Mouse (Mus musculus): ENCODE measurements around the gene Dusp7.

DNA sequence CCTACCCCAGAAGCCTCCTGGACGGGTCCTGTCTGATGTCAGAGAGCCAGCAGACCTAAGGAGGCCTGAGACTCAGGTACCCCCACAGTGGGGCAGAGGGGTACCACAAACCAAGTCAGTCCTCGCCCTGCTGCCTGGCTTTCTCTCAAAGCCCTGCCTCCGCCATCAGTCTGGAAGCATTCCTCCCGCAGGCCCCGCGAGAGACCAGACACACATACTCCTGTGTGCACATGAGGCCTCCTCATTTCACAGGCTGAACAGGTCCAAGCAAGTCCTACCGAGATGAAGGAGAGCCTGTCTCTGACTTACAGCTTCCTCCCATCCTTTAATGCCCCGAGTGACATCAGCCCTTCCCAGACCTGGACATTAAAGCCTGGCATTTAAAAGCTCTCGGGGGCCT lies 10.3 kb downstream of the Dusp7 start:
- TF ChIP-seq TAL1 (IDR thresholded peaks at IDR 0.05; ENCODE audit: low read length) (no peak), POLR2A (IDR thresholded peaks at IDR 0.05; ENCODE audit: control insufficient read depth in 1 of 2, insufficient read depth in 1 of 2, low read depth in 1 of 2, low read length in 2 of 2, poor library complexity in 1 of 2) (no peak)
